Mouse (Mus musculus) myocyte (in vitro differentiated cells): Measurements from ENCODE around the gene Arpc5l.

ENCODE experiments used
- E2F4 ChIP-seq: IDR thresholded peaks from one replicate; pipeline ENCODE4 v1.6.1; 2011; ENCODE audit warnings: mild to moderate bottlenecking, control low read depth, moderate library complexity; ENCODE audit not compliant: insufficient read depth
- MAX ChIP-seq: IDR thresholded peaks from one replicate; pipeline ENCODE4 v1.6.1; 2011; ENCODE audit warnings: low read depth, mild to moderate bottlenecking, control low read depth
- MYOG ChIP-seq, 3 experiments: IDR thresholded peaks; one replicate each; pipeline ENCODE4 v1.6.1; 2011; ENCODE audit warnings: control low read depth in 2 of 3, low read depth in 2 of 3, mild to moderate bottlenecking in 2 of 3; ENCODE audit not compliant: insufficient read length in 2 of 3, control insufficient read depth in 1 of 3, insufficient read depth in 1 of 3
- POLR2A ChIP-seq: IDR thresholded peaks from one replicate; pipeline ENCODE4 v1.6.1; 2011; ENCODE audit warnings: low read depth, mild to moderate bottlenecking, control low read depth, moderate library complexity; ENCODE audit not compliant: insufficient read length
- POLR2AphosphoS2 ChIP-seq: IDR thresholded peaks from one replicate; pipeline ENCODE4 v1.6.1; 2011; ENCODE audit warnings: low read depth, control low read depth; ENCODE audit not compliant: insufficient read length
- TCF12 ChIP-seq: IDR thresholded peaks from one replicate; pipeline ENCODE4 v1.6.1; 2011; ENCODE audit warnings: mild to moderate bottlenecking, control low read depth; ENCODE audit not compliant: poor library complexity, insufficient read depth, severe bottlenecking

GRCm38 (mm10) chr2:38970057-38970456, 35.1 kb upstream of the Arpc5l start:
- TF ChIP-seq POLR2A (no peak), POLR2AphosphoS2 (no peak), MAX (no peak), TCF12 (no peak), MYOG (IDR thresholded peaks at IDR 0.05; ENCODE audit: control insufficient read depth in 1 of 3, insufficient read depth in 1 of 3, insufficient read length in 2 of 3, low read depth in 2 of 3) (no peak), E2F4 (no peak)
